Mouse (Mus musculus): ENCODE results near the gene Trp53. TPM values are rescaled to one million over a fixed set of nuclear protein-coding genes. Genes with fewer than 3 reads are reported as not detected.
"Not testable (repeated sequence)": the region's sequence is repeated elsewhere in the genome, so short reads cannot be mapped to it uniquely, and the experiment has no call there.

Gene Trp53
- polyA plus RNA-seq, 1 experiment from 2014 or later: 161 TPM

DNA sequence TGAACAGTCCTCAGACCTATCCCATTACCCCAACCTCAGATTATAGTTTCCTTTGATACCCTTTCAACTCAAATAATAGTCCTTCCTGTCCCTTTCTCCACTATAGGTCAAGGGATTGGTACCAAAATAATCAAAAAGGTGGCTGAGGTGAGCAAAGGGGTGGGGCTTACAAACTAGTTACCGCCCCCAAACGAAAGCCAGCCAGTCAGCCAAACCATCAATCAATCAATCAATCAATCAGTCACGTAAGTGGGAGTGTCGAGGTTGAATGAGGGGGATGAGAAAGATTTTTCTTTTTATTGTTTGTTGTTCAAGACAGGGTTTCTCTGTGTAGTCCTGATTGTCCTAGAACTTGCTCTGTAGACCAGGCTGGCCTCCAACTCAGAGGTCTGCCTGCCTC lies 42.8 kb downstream of the Trp53 start:
- 56% methylated on average over 4 of the region's 4 CpGs for WGBS
- Histone ChIP-seq H3K27me3 (ENCODE audit: insufficient read depth, poor library complexity, severe bottlenecking) (no peaks in the 10 kb centered on the region), H3K36me3 (no peaks in the 10 kb centered on the region), H3K4me1 (peaks cover 26% of the 10 kb centered on the region), H3K9me3 (no peaks in the 10 kb centered on the region), H3K27ac (0 out of 2 replicates have a peak overlapping the region, but pooled peaks have one; percentile 93), H3K4me3 (peak overlapping the region; percentile 74; the same call in 1 of the 2 replicates)
- no peak for DNase-seq (ENCODE audit: low spot score)

DNA sequence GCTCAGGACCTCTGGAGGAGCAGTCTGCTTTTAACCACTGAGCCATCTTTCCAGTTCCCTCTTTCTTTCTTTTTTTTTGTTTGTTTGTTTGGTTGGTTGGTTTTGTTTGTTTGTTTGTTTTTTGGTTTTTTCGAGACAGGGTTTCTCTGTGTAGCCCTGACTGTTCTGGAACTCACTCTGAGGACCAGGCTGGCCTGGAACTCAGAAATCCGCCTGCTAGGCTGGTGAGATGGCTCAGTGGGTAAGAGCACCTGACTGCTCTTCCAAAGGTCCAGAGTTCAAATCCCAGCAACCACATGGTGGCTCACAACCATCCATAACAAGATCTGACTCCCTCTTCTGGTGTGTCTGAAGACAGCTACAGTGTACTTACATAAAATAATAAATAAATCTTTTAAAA lies 44.2 kb downstream of the Trp53 start:
- not testable (repeated sequence) for H3K27me3 ChIP-seq (ENCODE audit: insufficient read depth, poor library complexity, severe bottlenecking); DNase-seq (ENCODE audit: low spot score); H3K9me3 ChIP-seq; H3K27ac ChIP-seq; H3K36me3 ChIP-seq; H3K4me3 ChIP-seq
- 85% methylated on average over 2 of the region's 2 CpGs for WGBS
- peaks cover 22% of the 10 kb centered on the region for H3K4me1 ChIP-seq

DNA sequence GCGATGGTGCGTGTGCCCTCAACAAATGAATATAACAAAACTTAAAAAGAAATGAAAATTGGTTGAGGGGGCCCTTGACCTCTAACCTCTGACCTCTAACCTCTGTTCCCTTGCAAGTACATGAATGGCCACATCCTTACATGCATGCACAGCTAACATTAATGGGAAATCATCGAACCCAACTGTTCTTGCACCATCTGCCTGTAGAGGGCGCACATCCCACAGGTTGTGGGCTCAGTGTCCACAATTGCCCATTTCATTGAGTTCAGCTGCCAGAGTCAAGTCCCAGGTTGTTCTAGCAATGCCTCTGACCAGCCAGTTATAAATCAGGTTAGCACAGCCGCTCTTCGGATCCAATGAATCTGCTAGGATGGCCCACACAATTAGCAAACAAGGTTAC lies 48.1 kb downstream of the Trp53 start:
- 36% methylated on average over 6 of the region's 6 CpGs for WGBS
- H3K4me1 ChIP-seq: 0 out of 2 replicates have a peak, but pooled peaks cover 4% of the 10 kb centered on the region
- no peak overlapping the region for H3K27ac ChIP-seq
- no peaks in the 10 kb centered on the region for H3K36me3 ChIP-seq
- peak; percentile 92 for DNase-seq (ENCODE audit: low spot score)
- no peaks in the 10 kb centered on the region for H3K9me3 ChIP-seq
- no peak overlapping the region for H3K4me3 ChIP-seq
- no peaks in the 10 kb centered on the region for H3K27me3 ChIP-seq (ENCODE audit: insufficient read depth, poor library complexity, severe bottlenecking)

GRCm38 (mm10) chr11:69629802-69630201 lies 49.6 kb downstream of the Trp53 start:
- H3K27ac ChIP-seq: no peak overlapping the region
- H3K4me3 ChIP-seq: no peak overlapping the region
- H3K9me3 ChIP-seq: no peaks in the 10 kb centered on the region
- H3K27me3 ChIP-seq (ENCODE audit: insufficient read depth, poor library complexity, severe bottlenecking): no peaks in the 10 kb centered on the region
- DNase-seq (ENCODE audit: low spot score): no peak
- 69% methylated on average over 1 of the region's 1 CpGs for WGBS
- peaks cover 16% of the 10 kb centered on the region for H3K4me1 ChIP-seq
- H3K36me3 ChIP-seq: no peaks in the 10 kb centered on the region

DNA sequence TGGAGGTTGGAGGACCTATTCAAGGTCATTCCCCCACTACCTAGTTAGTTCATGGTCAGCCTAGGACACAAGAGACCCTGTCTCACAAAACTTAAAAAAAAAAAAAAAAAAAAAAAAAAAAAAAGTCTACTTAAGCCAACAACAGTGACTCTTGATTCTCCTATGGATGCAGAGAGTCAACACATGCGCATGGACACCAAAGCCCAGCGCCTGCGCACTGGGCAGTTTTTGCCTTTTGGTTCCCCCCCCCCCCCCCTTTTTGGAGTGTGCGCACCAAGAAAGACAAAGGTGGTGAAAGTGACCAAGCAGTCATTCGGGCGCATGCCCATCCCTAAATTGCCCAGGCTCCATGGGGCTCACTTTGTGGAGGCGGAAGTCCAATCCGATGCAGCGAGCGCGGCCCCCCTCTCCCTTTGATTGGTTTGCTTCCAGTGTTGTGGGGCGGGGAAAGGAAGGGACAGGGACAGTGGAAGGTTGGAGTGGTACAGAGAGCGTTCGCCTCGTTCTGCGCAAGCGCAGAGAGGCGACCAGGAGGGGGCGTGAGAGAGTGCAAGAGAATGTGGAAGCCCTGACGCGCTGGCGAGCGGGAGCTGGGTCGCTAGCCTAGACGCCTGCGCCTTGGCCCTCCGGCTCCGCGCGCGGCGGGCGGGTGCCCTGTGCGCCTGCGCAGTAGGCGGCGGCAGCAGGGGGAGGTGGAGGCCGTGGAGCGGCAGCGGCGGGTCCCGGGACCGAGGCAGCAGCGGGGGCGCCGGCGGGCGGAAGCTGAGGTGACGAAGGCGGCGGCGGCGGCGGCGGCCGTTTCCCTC lies 52.3 kb downstream of the Trp53 start, which contains the start of gene Fxr2:
Fxr2 (plus strand) TSS at position 707 of the 806 bp plus-strand sequence.
- Histone ChIP-seq H3K4me1 (peaks cover 29% of the 10 kb centered on the region), H3K27me3 (ENCODE audit: insufficient read depth, poor library complexity, severe bottlenecking) (no peaks in the 10 kb centered on the region), H3K4me3 (peak within 1 kb of the TSS; percentile 99), H3K36me3 (peaks cover 10% of the 10 kb centered on the region), H3K27ac (peak within 1 kb of the TSS; percentile 98), H3K9me3 (no peaks in the 10 kb centered on the region)
- peak; percentile 100 for DNase-seq (ENCODE audit: low spot score)
- WGBS: under 1% methylated on average over 55 of the region's 56 CpGs

DNA sequence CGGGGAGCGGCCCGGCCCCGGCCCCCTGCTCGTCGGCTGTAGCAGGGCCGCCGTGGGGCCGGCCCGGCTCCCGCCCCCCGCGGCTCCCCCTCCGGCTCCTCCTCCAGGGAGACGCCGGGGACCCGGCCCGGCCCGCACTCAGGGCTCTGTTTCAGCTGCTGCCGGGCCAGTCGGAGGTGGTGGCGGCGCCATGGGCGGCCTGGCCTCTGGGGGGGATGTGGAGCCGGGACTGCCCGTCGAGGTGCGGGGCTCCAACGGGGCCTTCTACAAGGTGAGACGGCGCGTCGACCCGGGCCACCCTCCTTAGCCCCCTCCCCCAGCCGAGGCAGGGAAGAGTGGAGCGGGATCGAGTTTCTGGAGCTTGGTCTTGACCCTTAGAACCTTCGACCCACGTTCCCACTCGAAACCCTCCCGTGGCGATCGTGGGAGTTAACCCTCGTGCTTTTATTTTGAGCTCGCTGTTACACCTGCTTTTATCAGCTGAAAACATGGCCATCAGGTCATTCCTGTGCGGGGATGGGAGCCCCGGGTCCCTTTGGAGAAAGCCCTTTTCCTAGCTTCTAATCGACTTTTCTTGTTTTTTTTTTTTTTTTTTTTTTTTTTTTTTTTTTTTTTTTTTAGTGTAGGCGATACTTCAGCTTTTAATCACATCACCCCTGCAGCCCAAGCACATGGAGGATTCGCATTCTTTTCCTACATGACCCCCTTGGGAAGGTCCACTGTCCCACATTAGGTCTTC lies 53.1 kb downstream of the Trp53 start:
- Histone ChIP-seq H3K4me1 (peaks cover 29% of the 10 kb centered on the region), H3K4me3 (peak overlapping the region; percentile 99), H3K9me3 (no peaks in the 10 kb centered on the region), H3K27me3 (ENCODE audit: insufficient read depth, poor library complexity, severe bottlenecking) (no peaks in the 10 kb centered on the region), H3K27ac (peak overlapping the region; percentile 98), H3K36me3 (peaks cover 15% of the 10 kb centered on the region)
- peak; percentile 89 for DNase-seq (ENCODE audit: low spot score)
- 1% methylated on average over 50 of the region's 50 CpGs for whole genome bisulfite sequencing

DNA sequence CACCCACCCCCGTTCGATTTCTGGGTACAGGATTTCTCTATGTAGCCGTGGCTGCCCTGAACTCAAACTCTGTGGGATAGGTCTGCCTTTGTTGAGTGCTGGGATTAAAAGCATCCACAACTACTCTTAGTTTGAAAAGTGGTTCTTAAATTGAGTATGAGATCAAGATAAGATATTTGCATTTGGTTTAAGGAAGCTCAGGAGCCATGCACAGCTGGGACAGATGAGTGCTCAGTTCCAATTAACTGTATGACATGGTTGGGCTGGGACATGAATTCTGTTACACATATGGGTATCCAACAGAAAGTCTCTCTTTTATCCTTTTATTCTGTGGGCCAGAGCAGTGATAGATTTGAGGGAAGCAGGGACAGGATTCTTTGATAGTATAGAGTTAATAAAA lies 55.3 kb downstream of the Trp53 start:
- Histone ChIP-seq H3K4me1 (peaks cover 29% of the 10 kb centered on the region), H3K27ac (no peak overlapping the region), H3K4me3 (no peak overlapping the region), H3K9me3 (no peaks in the 10 kb centered on the region), H3K36me3 (peaks cover 33% of the 10 kb centered on the region), H3K27me3 (ENCODE audit: insufficient read depth, poor library complexity, severe bottlenecking) (no peaks in the 10 kb centered on the region)
- WGBS: 89% methylated on average over 3 of the region's 3 CpGs
- no peak for DNase-seq (ENCODE audit: low spot score)

MicroRNAs within 50 kb of the gene (microRNA counts, 519-probe panel; counts per million panel counts)
- 2,799 counts per million, percentile 10 among the panel's probes with 10 or more counts for microRNA mmu-miR-467f

Small RNAs within 50 kb of the gene (microRNA-seq; reads per million reads assigned to microRNA genes)
- gene Mir467f: not detected

Other genes starting within 250 kb of the Trp53 start
- gene Rnf227, start 239.9 kb upstream of the Trp53 start, polyA plus RNA-seq (2016; fragmentation: Nextera tagmentation; extraction: Ambion mirVana): 6.4 and 9.8 TPM in 2 replicates
- 15.8 and 26.5 TPM in 2 replicates for gene Chd3, start 211.0 kb upstream of the Trp53 start, polyA plus RNA-seq (2016; fragmentation: Nextera tagmentation; extraction: Ambion mirVana)
- 158 and 165 TPM in 2 replicates for gene Naa38, start 184.9 kb upstream of the Trp53 start, polyA plus RNA-seq (2016; fragmentation: Nextera tagmentation; extraction: Ambion mirVana)
- 27.4 and 31.8 TPM in 2 replicates for gene Cyb5d1, start 184.7 kb upstream of the Trp53 start, polyA plus RNA-seq (2016; fragmentation: Nextera tagmentation; extraction: Ambion mirVana)
- gene Tmem88, start 182.1 kb upstream of the Trp53 start, polyA plus RNA-seq (2016; fragmentation: Nextera tagmentation; extraction: Ambion mirVana): 38.9 and 52.5 TPM in 2 replicates
- gene Kdm6b, start 166.7 kb upstream of the Trp53 start, polyA plus RNA-seq (2016; fragmentation: Nextera tagmentation; extraction: Ambion mirVana): 20.9 and 26.9 TPM in 2 replicates
- 0.18 and 0.95 TPM in 2 replicates for gene Dnah2, start 31.2 kb upstream of the Trp53 start, polyA plus RNA-seq (2016; fragmentation: Nextera tagmentation; extraction: Ambion mirVana)
- 61.0 and 89.9 TPM in 2 replicates for gene Efnb3, start 20.2 kb upstream of the Trp53 start, polyA plus RNA-seq (2016; fragmentation: Nextera tagmentation; extraction: Ambion mirVana)
- 27.2 and 32.4 TPM in 2 replicates for gene Wrap53, start 104 bp upstream of the Trp53 start, polyA plus RNA-seq (2016; fragmentation: Nextera tagmentation; extraction: Ambion mirVana)
- gene Atp1b2, start 25.6 kb downstream of the Trp53 start, polyA plus RNA-seq (2016; fragmentation: Nextera tagmentation; extraction: Ambion mirVana): 15.6 and 24.1 TPM in 2 replicates
- gene Shbg, start 37.5 kb downstream of the Trp53 start, polyA plus RNA-seq (2016; fragmentation: Nextera tagmentation; extraction: Ambion mirVana): 0.25 and 7.5 TPM in 2 replicates
- 18.8 and 21.8 TPM in 2 replicates for gene Sat2, start 41.7 kb downstream of the Trp53 start, polyA plus RNA-seq (2016; fragmentation: Nextera tagmentation; extraction: Ambion mirVana)
- gene Fxr2, start 52.6 kb downstream of the Trp53 start, polyA plus RNA-seq (2016; fragmentation: Nextera tagmentation; extraction: Ambion mirVana): 31.5 and 44.7 TPM in 2 replicates
- gene Sox15, start 75.0 kb downstream of the Trp53 start, polyA plus RNA-seq (2016; fragmentation: Nextera tagmentation; extraction: Ambion mirVana): 0.15 TPM in 1 of 2 replicates, not detected in the other
- gene Mpdu1, start 82.3 kb downstream of the Trp53 start, polyA plus RNA-seq (2016; fragmentation: Nextera tagmentation; extraction: Ambion mirVana): 62.1 and 63.7 TPM in 2 replicates
- 2.0 and 4.4 TPM in 2 replicates for gene Cd68, start 85.8 kb downstream of the Trp53 start, polyA plus RNA-seq (2016; fragmentation: Nextera tagmentation; extraction: Ambion mirVana)
- gene Eif4a1, start 92.1 kb downstream of the Trp53 start, polyA plus RNA-seq (2016; fragmentation: Nextera tagmentation; extraction: Ambion mirVana): 481 and 586 TPM in 2 replicates
- 95.3 and 108 TPM in 2 replicates for gene Senp3, start 101.7 kb downstream of the Trp53 start, polyA plus RNA-seq (2016; fragmentation: Nextera tagmentation; extraction: Ambion mirVana)
- 0.25 TPM in 1 of 2 replicates, not detected in the other for gene Tnfsf13, start 105.4 kb downstream of the Trp53 start, polyA plus RNA-seq (2016; fragmentation: Nextera tagmentation; extraction: Ambion mirVana)
- gene Tnfsf12, start 115.5 kb downstream of the Trp53 start, polyA plus RNA-seq (2016; fragmentation: Nextera tagmentation; extraction: Ambion mirVana): 3.0 and 4.7 TPM in 2 replicates
- gene Tnfsfm13, start 115.7 kb downstream of the Trp53 start, polyA plus RNA-seq (2016; fragmentation: Nextera tagmentation; extraction: Ambion mirVana): 1.8 and 2.2 TPM in 2 replicates
- gene Polr2a, start 178.3 kb downstream of the Trp53 start, polyA plus RNA-seq (2016; fragmentation: Nextera tagmentation; extraction: Ambion mirVana): 24.9 and 29.6 TPM in 2 replicates
- gene Slc35g3, start 181.6 kb downstream of the Trp53 start, polyA plus RNA-seq (2016; fragmentation: Nextera tagmentation; extraction: Ambion mirVana): 0.16 TPM in 1 of 2 replicates, not detected in the other
- 1.7 and 2.4 TPM in 2 replicates for gene Zbtb4, start 185.6 kb downstream of the Trp53 start, polyA plus RNA-seq (2016; fragmentation: Nextera tagmentation; extraction: Ambion mirVana)
- 3.9 and 4.9 TPM in 2 replicates for gene Chrnb1, start 215.6 kb downstream of the Trp53 start, polyA plus RNA-seq (2016; fragmentation: Nextera tagmentation; extraction: Ambion mirVana)
- gene Fgf11, start 221.5 kb downstream of the Trp53 start, polyA plus RNA-seq (2016; fragmentation: Nextera tagmentation; extraction: Ambion mirVana): 0.97 and 1.1 TPM in 2 replicates
- 1.5 and 1.8 TPM in 2 replicates for gene Tmem102, start 225.3 kb downstream of the Trp53 start, polyA plus RNA-seq (2016; fragmentation: Nextera tagmentation; extraction: Ambion mirVana)
- not detected in 2 replicates for gene Gm39566, start 234.9 kb downstream of the Trp53 start, polyA plus RNA-seq (2016; fragmentation: Nextera tagmentation; extraction: Ambion mirVana)
- 0.08 TPM in 1 of 2 replicates, not detected in the other for gene Spem2, start 238.1 kb downstream of the Trp53 start, polyA plus RNA-seq (2016; fragmentation: Nextera tagmentation; extraction: Ambion mirVana)
- not detected in 2 replicates for gene Spem1, start 241.8 kb downstream of the Trp53 start, polyA plus RNA-seq (2016; fragmentation: Nextera tagmentation; extraction: Ambion mirVana)